Mouse (Mus musculus) hindbrain, embryonic 10.5 days (tissue): ENCODE measurements around the gene Fry. TPM values are rescaled to one million over a fixed set of nuclear protein-coding genes. Genes with fewer than 3 reads are reported as not detected.
A peak's percentile ranks its signal among the peaks of the same experiment; 100 is the strongest.

Experiments used
- DNase-seq: peaks from one replicate; pipeline ENCODE4 v3.0.0-alpha.2; 2017; ENCODE audit warnings: low spot score
- H3K27ac ChIP-seq: fragments of 300-500 bp; sonication (generic); 2 replicates; pipeline ENCODE4 v1.5.1; 2016; ENCODE audit warnings: mild to moderate bottlenecking, moderate library complexity
- H3K27me3 ChIP-seq: fragments of 300-500 bp; sonication (generic); 2 replicates; pipeline ENCODE4 v1.6.1; 2016; ENCODE audit warnings: mild to moderate bottlenecking; ENCODE audit not compliant: poor library complexity, insufficient read depth, severe bottlenecking
- H3K36me3 ChIP-seq: fragments of 300-500 bp; sonication (generic); 2 replicates; pipeline ENCODE4 v1.6.1; 2016; ENCODE audit warnings: mild to moderate bottlenecking, moderate library complexity
- H3K4me1 ChIP-seq: fragments of 300-500 bp; sonication (generic); replicated peaks from 2 replicates; pipeline ENCODE4 v1.6.1; 2016; ENCODE audit warnings: mild to moderate bottlenecking
- H3K4me3 ChIP-seq: fragments of 300-500 bp; sonication (generic); 2 replicates; pipeline ENCODE4 v1.5.1; 2016; ENCODE audit warnings: mild to moderate bottlenecking, moderate library complexity
- H3K9me3 ChIP-seq: fragments of 300-500 bp; sonication (generic); 2 replicates; pipeline ENCODE4 v1.6.1; 2016; ENCODE audit warnings: mild to moderate bottlenecking, moderate library complexity
- WGBS: fragments of 180-500 bp; shearing (Covaris S2); methylation state at CpG from one replicate; pipeline ENCODE4 v1.1.7; 2016; 5-methylcytosine and 5-hydroxymethylcytosine counted together
- polyA plus RNA-seq: library from polyadenylated mRNA; unstranded; fragments of >200 nt; fragmentation: Nextera tagmentation; extraction: Ambion mirVana; gene quantifications from 2 replicates; pipeline ENCODE4 v1.2.1, GENCODE M21; 2016

Gene Fry
- polyA plus RNA-seq, 1 experiment from 2014 or later: 12.5 TPM

DNA sequence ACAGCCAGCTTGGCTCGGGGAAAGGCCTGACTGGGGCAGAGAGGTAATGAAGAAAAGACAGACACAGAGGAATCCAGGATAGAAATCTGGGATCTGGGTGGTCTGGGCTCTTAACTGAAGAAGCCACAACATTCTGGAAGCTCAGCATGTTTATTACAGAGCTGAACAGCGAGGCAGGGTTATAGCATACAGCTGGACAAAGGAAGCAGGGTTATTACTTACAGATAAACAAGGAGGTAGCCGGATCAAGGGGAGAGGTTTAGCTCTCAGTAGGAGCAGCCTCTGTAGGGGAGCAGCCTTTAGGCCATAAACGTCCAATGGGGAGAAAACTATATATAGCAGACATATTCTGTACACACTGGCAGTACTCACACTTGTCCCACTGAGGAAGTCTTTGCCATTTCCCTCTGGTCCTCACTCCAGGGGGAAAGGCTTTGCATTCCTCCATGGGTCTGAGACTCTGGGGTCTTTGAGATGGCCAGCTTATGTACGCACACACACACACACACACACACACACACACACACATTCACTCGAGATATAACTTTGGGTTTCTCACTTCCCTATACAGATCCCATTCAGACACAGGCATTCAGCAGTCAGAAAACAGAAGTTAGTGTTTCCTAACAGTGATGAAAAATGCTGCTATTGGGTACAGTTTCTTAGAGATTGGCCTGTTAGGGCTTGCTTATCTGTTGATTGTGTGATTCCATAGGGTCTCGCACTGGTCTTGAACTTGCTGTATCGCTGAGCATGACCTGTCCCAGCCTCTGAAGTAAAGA is 256.5 kb downstream of the Fry start:
- WGBS: 88% methylated on average over 8 of the region's 8 CpGs

DNA sequence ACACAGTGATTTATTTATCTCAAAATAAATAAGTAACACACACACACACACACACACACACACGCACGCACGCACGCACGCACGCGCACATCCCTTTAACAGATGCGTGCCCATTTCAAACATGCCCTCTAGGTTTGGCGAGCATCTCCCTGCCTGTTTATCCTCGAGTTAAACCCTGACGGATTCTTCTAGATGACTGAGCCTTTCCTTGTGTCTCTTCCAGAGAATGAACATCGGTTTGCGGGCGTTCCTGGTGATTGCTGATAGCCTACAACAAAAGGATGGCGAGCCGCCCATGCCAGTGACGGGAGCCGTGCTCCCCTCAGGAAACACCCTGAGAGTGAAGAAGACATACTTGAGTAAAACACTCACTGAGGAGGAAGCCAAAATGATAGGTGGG is 260.1 kb downstream of the Fry start:
- H3K36me3 ChIP-seq: no peaks in the 10 kb centered on the region
- no peak overlapping the region for H3K4me3 ChIP-seq
- no peak for DNase-seq
- WGBS: 90% methylated on average over 18 of the region's 18 CpGs
- H3K27me3 ChIP-seq: no peaks in the 10 kb centered on the region
- no peak overlapping the region for H3K27ac ChIP-seq
- no peaks in the 10 kb centered on the region for H3K9me3 ChIP-seq
- no peaks in the 10 kb centered on the region for H3K4me1 ChIP-seq

More for the DNA sequence above, 256.5 kb downstream of the Fry start:
- no peak for DNase-seq
- no peaks in the 10 kb centered on the region for H3K36me3 ChIP-seq
- H3K27me3 ChIP-seq: no peaks in the 10 kb centered on the region
- H3K4me1 ChIP-seq: no peaks in the 10 kb centered on the region
- H3K9me3 ChIP-seq: no peaks in the 10 kb centered on the region
- H3K27ac ChIP-seq: no peak overlapping the region
- H3K4me3 ChIP-seq: no peak overlapping the region

DNA sequence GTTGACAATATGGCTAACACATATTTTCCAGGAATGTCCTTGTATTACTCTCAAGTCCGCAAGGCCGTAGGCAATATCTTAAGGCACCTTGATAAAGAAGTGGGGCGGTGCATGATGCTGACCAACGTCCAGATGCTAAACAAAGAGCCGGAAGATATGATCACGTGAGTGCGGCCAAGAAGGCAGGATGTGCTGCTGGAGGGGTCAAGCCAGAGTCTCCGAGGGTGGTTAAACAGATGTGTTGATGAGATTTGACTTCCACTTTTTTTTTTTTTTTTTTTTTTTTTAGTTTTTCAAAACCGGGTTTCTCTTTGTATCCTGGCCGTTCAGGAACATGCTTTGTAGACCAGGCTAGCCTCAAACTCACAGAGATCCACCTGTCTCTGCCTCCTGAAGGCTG is 262.3 kb downstream of the Fry start:
- H3K9me3 ChIP-seq: no peaks in the 10 kb centered on the region
- H3K4me1 ChIP-seq: no peaks in the 10 kb centered on the region
- no peaks in the 10 kb centered on the region for H3K36me3 ChIP-seq
- no peak overlapping the region for H3K27ac ChIP-seq
- H3K4me3 ChIP-seq: no peak overlapping the region
- no peak for DNase-seq
- WGBS: 92% methylated on average over 10 of the region's 10 CpGs
- H3K27me3 ChIP-seq: no peaks in the 10 kb centered on the region

DNA sequence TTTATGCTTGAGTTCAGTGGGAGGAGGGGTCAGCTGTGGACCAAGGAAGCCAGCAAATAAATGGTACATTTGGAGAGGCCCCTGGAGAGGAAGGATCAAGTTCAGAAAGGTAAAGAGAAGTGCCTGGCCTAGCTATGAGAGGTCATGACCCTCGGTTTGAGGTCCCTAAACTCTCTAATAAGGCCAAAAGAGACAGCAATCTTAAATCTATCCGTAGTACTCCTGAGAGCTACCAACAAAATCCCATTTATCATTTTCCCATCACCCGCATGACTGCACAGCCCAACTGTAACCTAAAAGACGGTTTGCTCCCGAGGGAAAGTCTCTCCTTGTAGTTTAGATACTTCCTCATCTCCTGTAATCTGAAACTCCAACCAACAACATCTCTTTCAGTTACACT is 264.0 kb downstream of the Fry start:
- no peak overlapping the region for H3K27ac ChIP-seq
- no peak overlapping the region for H3K4me3 ChIP-seq
- WGBS: 75% methylated on average over 5 of the region's 5 CpGs
- H3K27me3 ChIP-seq: no peaks in the 10 kb centered on the region
- no peaks in the 10 kb centered on the region for H3K36me3 ChIP-seq
- H3K4me1 ChIP-seq: no peaks in the 10 kb centered on the region
- DNase-seq: no peak
- H3K9me3 ChIP-seq: no peaks in the 10 kb centered on the region

DNA sequence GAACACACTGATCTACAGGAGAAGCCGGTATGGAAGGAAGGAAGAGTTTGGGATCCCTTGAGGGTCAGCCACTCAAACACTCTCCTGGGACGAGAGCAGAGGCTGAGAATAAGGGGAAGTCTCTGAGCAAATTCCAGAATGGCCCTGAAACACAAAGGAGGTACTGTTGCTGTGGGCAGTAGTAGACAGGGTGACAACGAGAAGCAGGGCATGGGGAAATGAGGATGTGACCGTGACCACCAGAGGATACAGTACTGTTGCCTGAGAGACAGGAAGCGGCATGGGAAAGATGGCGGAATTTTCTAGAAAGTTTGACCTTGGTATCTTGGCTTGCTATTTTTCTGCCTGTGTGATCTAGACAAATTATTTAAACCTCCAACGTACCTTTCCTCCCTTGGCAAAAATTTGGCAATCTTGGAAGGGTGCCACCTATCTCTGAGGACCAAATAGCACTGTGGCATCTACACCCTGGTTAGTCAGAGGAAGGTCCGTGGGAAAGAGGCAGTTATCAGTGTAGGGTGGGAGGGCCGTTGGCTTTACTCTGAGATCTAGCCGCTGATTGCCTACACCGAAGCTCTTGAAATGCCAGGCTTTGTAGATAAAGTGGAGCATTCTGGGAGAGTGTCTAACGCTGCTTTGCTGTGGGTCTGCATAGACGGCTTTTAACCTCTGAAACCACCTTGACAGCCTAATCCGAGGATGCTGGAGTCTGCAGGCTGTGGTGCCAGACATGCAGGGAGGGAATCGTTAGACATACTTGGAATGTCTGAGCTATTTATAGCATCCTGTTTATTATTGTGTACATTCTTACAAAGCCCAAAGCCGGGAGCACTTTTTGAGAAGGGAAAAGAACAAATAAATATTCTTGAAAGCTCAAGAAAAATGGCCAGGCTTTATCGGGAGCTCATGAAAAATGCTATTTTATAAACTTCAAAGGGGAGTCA is 266.1 kb downstream of the Fry start:
- Histone ChIP-seq H3K4me1 (no peaks in the 10 kb centered on the region), H3K27ac (no peak overlapping the region), H3K36me3 (no peaks in the 10 kb centered on the region), H3K4me3 (no peak overlapping the region), H3K9me3 (no peaks in the 10 kb centered on the region), H3K27me3 (no peaks in the 10 kb centered on the region)
- WGBS: 74% methylated on average over 17 of the region's 17 CpGs
- no peak for DNase-seq

DNA sequence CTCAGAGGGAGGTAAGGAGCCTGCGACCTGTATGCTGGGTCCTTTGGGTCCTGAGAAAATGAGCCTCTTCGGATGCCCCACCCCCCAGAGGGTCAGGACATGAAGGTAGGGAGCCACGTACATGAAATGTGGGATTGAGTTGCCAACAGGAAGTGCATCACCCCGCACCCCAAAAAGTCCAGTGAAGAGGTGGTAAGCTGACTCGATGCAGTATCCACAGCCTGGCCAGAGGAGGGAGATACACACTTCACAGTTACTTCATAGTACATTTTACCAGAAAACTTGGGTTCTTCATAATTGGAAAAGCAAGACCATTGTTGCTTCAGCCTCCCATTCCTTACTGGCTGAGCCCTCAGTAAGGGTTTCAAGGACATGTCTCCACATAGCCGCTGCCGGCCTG is 266.8 kb downstream of the Fry start:
- H3K4me1 ChIP-seq: no peaks in the 10 kb centered on the region
- no peak for DNase-seq
- H3K4me3 ChIP-seq: no peak overlapping the region
- H3K36me3 ChIP-seq: no peaks in the 10 kb centered on the region
- H3K9me3 ChIP-seq: no peaks in the 10 kb centered on the region
- H3K27ac ChIP-seq: no peak overlapping the region
- 83% methylated on average over 7 of the region's 7 CpGs for WGBS
- no peaks in the 10 kb centered on the region for H3K27me3 ChIP-seq

DNA sequence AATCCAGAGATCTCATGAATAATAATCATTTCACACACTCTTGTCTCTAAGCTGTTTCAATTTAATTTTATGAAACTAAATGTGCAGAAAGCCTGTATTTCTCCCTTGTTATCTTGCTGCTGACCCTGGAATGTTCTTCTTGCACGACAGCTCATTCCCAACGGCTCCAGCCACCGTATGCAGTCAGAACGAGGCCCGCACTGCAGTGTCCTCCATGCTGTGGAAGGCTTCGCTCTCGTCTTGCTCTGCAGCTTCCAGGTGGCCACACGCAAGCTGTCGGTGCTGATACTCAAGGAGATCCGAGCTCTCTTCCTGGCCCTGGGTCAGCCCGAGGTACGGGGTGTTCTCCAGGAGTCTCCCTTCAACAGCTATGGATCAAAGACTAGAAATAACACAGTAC is 270.2 kb downstream of the Fry start:
- Histone ChIP-seq H3K4me1 (no peaks in the 10 kb centered on the region), H3K4me3 (no peak overlapping the region), H3K27me3 (no peaks in the 10 kb centered on the region), H3K27ac (no peak overlapping the region), H3K36me3 (peaks cover 2% of the 10 kb centered on the region; the same call in 1 of the 2 replicates), H3K9me3 (no peaks in the 10 kb centered on the region)
- no peak for DNase-seq
- 87% methylated on average over 12 of the region's 12 CpGs for WGBS

DNA sequence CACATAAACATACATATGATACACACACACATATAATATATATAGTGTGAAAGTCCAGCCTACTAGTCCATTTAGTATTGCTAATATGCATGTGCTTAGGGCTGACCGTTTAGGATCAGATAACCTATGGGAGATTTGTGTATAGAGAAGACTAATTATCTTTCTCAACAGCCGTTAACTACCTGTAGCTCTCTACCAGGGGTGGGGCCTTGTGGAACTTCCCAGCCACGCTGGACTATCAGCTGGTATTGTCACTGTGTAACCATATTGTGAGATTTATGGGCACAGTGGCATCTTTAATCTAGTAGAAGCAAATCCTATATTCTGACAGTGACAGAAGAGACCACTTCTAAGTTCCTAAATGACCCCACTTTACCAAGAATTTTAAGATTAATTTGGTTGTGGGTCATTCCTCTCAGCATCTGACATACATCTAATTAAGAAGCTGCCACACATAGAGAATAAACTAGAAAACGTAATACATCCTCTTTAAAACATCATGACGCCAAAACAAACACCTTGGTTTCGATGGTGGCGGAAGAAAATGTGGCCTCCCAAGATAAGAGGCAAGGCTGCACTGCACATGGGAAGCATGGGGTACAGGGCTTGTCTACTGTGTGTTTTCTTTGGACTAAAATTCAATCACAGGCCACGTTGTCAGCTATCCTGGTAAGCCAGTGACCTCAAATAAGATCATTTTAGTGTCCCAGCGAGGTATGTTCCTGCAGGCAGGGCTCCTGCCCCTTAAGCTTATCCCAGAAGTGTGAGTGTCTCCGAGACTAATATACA is 271.3 kb downstream of the Fry start:
- Histone ChIP-seq H3K4me1 (no peaks in the 10 kb centered on the region), H3K9me3 (peaks cover 6% of the 10 kb centered on the region; the same call in 1 of the 2 replicates), H3K27me3 (no peaks in the 10 kb centered on the region), H3K27ac (no peak overlapping the region), H3K4me3 (no peak overlapping the region), H3K36me3 (peaks cover 11% of the 10 kb centered on the region; the same call in 1 of the 2 replicates)
- no peak for DNase-seq
- WGBS: 83% methylated on average over 10 of the region's 10 CpGs

DNA sequence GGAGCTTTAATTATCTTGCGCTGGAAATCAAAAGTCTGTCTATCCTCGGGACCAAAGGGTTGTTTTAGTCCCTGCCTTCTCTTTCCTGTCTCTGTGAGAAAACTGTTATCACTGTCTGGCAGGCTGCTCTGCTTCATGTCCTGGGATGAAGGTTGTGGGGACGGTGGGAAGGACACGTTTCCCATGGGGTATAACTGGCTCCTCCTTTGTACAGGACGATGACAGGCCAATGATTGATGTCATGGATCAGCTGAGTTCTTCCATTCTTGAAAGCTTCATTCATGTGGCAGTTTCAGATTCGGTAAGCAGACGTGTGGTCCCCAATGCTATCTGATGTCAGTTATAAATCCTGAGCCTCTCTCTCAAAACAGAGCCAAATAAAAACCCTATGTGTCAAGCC is 272.0 kb downstream of the Fry start:
- WGBS: 73% methylated on average over 7 of the region's 7 CpGs
- Histone ChIP-seq H3K9me3 (peaks cover 7% of the 10 kb centered on the region; the same call in 1 of the 2 replicates), H3K4me3 (no peak overlapping the region), H3K4me1 (no peaks in the 10 kb centered on the region), H3K27ac (no peak overlapping the region), H3K36me3 (peaks cover 14% of the 10 kb centered on the region; the same call in 1 of the 2 replicates), H3K27me3 (no peaks in the 10 kb centered on the region)
- no peak for DNase-seq

DNA sequence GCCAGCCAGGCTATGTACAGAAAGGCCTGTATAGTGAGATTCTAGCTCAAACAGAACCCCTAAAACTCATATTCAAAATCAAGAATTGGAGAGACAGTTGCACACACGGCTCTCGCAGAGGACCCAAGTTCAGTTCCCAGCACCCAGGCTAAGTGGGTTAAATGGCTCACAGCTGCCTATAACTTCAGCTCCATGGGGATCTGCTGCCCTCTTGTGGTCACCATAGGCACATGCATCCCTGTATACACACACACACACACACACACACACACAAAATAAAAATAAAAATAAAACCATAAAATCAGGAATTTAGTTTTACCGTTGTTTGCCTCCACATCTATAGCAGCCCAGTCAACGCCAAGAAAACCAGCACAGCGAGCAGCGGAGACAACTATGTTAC is 276.2 kb downstream of the Fry start:
- H3K9me3 ChIP-seq: peaks cover 7% of the 10 kb centered on the region; the same call in 1 of the 2 replicates
- H3K4me3 ChIP-seq: no peak overlapping the region
- no peaks in the 10 kb centered on the region for H3K27me3 ChIP-seq
- H3K27ac ChIP-seq: no peak overlapping the region
- H3K36me3 ChIP-seq: peaks cover 14% of the 10 kb centered on the region; the same call in 1 of the 2 replicates
- WGBS: 96% methylated on average over 6 of the region's 6 CpGs
- H3K4me1 ChIP-seq: no peaks in the 10 kb centered on the region
- no peak for DNase-seq

DNA sequence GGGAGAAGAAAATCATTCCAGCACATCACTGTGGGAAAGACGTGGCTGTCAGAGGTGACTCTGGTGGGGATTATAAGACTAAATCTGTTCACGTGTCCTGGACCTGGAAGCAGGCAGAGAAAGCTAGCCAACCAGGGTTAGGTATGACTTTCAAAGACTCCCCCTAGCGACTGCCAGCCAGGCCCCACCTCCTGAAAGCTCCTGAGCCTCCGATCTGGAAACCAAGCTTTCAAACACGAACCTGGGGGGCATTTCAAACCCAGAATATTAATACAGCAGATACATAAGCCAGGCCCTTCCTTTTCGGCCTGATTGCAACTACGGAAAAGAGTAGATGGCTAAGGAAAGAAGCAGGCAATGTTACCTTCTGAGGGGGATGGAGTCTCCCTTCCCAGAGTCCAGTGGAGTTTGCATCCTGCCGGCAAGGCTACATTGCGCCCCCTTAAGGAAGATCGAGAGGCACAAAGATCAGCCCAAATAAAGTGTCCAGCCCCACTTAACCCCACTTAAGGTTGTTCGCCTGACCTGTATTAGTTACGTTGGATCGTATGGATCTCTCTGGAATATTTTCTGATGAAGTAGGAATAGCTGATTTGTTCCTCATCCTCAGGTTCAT is 284.5 kb downstream of the Fry start:
- 0 out of 2 replicates have a peak, but pooled peaks cover 2% of the 10 kb centered on the region for H3K9me3 ChIP-seq
- H3K27ac ChIP-seq: no peak overlapping the region
- WGBS: 27% methylated on average over 13 of the region's 13 CpGs
- H3K4me3 ChIP-seq: peak overlapping the region; percentile 32
- H3K27me3 ChIP-seq: no peaks in the 10 kb centered on the region
- peaks cover 8% of the 10 kb centered on the region; the same call in 1 of the 2 replicates for H3K36me3 ChIP-seq
- no peak for DNase-seq
- H3K4me1 ChIP-seq: no peaks in the 10 kb centered on the region

DNA sequence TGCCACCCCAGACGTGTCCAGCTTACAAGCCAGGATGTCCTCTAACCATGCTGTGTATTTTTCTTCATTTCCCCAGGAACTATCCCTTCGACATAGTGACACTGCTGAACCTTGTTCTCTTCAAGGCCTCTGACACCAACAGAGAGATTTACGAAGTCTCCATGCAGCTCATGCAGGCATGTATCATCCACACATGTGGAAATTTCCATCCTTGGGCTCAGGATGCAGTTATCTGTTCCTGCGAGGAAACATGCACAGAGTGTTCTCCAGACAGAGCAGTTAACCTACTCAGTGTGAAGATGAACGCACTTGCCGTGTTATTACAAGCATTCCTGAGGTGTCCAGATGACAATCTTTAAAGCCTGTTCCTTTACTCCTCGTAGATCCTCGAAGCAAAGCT is 286.4 kb downstream of the Fry start:
- Histone ChIP-seq H3K9me3 (0 out of 2 replicates have a peak, but pooled peaks cover 2% of the 10 kb centered on the region), H3K4me1 (peaks cover 7% of the 10 kb centered on the region), H3K36me3 (peaks cover 8% of the 10 kb centered on the region; the same call in 1 of the 2 replicates), H3K4me3 (no peak overlapping the region), H3K27me3 (no peaks in the 10 kb centered on the region), H3K27ac (no peak overlapping the region)
- 87% methylated on average over 8 of the region's 8 CpGs for WGBS
- no peak for DNase-seq
